Mouse (Mus musculus): Measurements from ENCODE around the gene Prmt8. TPM values are rescaled to one million over a fixed set of nuclear protein-coding genes. Genes with fewer than 3 reads are reported as not detected.

The Prmt8 gene
- polyA plus RNA-seq, 1 experiment from 2014 or later: 0.10 TPM

DNA sequence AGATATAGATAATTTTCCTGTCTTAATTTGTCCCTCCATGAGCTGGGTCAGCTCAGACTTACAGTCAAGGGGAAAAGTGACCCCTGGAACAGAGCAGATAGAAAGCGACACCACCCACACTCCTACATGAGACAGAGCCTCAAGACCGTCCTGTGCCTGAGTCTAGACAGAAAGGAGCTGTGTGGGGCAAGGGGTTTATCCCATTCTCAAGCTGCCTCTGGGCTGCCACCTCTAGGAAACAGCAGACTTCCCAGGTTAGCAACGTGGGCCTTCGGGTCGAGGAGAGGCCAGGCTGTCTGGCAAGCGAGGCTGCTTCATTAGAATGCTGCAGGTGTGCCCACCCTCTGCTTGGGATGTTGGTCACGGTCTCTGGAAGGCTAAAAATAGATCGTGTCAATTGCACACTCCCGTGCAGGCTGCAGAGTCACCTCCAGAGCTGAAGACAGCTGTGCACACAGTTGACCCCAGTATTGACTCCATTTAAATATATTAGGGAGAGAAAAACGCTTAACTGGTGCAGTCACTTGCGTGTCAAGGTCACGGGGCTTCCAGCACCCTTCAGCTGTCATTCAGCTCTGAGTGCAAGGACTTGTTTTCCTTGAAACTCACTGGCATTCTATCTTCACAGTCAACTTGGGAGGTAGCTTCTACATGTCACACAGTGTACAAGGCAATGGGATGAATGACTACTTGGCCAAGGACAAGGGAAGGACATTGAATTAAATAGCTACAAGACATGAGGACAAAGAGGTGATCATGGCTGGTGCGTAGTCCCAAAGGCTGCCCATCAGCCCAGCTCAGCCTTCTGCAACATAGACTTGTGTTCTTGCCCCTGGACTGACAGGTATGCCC is 33.9 kb downstream of the Prmt8 start:
- Histone ChIP-seq H3K4me3 (replicated peaks) (no peak overlapping the region), H3K36me3 (no peaks in the 10 kb centered on the region), H3K27me3 (no peaks in the 10 kb centered on the region), H3K4me2 (no peak overlapping the region), H3K27ac (no peak overlapping the region), H3K9ac (no peak overlapping the region), H3K4me1 (no peaks in the 10 kb centered on the region), H3K9me3 (replicated peaks) (no peaks in the 10 kb centered on the region)
- ATAC-seq (replicated peaks; ENCODE audit: low FRiP score): peak; percentile 54
- WGBS: 43% methylated on average over 13 of the region's 13 CpGs

DNA sequence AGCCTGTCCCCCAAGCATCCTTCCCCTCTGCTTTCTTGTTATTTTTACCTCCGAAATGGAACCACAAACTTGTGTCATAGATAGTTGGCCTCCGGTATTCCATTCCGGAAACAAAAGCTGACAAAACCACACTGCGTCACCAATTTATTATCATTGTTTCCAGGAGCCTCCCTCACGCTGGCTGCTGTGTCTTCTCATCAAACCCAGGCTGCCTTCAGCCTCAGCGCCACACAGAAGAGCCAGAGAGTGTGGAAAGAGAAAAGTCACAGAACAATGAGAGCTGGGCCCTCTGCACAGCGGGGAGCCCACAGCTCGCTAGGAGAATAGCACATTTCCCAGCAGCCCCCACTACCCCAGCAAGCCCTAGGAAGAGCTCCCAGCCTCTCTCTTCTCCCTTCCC is 46.1 kb downstream of the Prmt8 start:
- H3K27ac ChIP-seq: no peak overlapping the region
- H3K4me1 ChIP-seq: no peaks in the 10 kb centered on the region
- H3K36me3 ChIP-seq: no peaks in the 10 kb centered on the region
- H3K4me2 ChIP-seq: no peak overlapping the region
- ATAC-seq (replicated peaks; ENCODE audit: low FRiP score): no peak
- no peak overlapping the region for H3K4me3 ChIP-seq (replicated peaks)
- 53% methylated on average over 8 of the region's 8 CpGs for WGBS
- H3K9me3 ChIP-seq (replicated peaks): no peaks in the 10 kb centered on the region
- H3K27me3 ChIP-seq: no peaks in the 10 kb centered on the region
- H3K9ac ChIP-seq: no peak overlapping the region

- no peaks in the 10 kb centered on the region for H3K27me3 ChIP-seq
These were observed 49.4 kb downstream of the Prmt8 start for GRCm38 (mm10) chr6:127719875-127720274.

DNA sequence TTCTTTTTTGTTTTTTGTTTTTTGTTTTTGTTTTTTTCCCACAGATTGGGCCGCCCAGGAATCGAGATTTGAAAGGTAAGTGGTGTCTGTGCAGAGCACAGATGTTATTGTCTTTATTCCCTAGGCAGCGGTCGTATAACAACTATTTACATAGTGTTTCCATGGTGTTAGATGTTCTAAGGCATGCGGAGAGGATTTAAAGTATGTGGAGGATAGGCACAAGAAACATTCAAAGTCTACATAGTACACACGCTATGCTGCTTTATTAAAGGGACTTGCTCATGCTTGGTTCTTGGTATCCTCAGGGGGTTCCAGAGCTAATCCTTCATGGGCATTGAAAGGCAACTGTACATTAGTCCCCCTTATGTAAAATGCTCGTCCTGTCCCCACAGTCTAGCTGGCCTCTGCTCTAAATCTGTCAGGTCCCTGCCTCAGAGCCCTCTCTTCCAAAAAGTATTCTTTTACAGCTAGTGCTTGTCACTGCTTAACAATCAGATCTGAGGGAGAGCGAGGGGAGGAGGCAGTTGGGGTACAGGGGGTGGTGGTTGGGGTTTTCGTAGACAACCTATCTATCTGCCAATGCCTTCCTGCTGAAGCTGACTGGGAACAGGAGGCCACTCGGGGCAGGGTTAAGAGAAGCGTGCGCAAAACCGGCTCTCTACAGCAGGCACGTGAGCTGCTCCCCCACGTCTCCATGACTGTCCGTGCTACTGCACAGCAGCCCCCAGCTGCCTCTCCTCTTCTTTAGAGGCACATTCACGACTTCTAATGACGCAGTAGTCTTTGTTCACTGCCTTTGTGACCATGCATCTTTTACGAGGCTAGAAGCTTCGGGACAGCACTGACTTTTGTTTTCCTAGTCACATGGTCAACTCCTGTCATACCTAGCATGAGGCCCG is 51.8 kb downstream of the Prmt8 start:
- ATAC-seq (replicated peaks; ENCODE audit: low FRiP score): peak; percentile 81
- WGBS: 23% methylated on average over 21 of the region's 21 CpGs

More at GRCm38 (mm10) chr6:127719875-127720274, 49.4 kb downstream of the Prmt8 start:
- Histone ChIP-seq H3K9ac (no peak overlapping the region), H3K4me2 (no peak overlapping the region), H3K9me3 (replicated peaks) (no peaks in the 10 kb centered on the region), H3K4me3 (replicated peaks) (no peak overlapping the region), H3K4me1 (peaks cover 11% of the 10 kb centered on the region), H3K36me3 (no peaks in the 10 kb centered on the region), H3K27ac (no peak overlapping the region)
- no peak for ATAC-seq (replicated peaks; ENCODE audit: low FRiP score)
- WGBS: 81% methylated on average over 14 of the region's 14 CpGs

GRCm38 (mm10) chr6:127715428-127715827 is 53.8 kb downstream of the Prmt8 start:
- no peak overlapping the region for H3K9ac ChIP-seq
- WGBS: 74% methylated on average over 5 of the region's 5 CpGs
- no peak for ATAC-seq (replicated peaks; ENCODE audit: low FRiP score)
- H3K27me3 ChIP-seq: no peaks in the 10 kb centered on the region
- no peak overlapping the region for H3K4me3 ChIP-seq (replicated peaks)
- H3K27ac ChIP-seq: no peak overlapping the region
- H3K4me2 ChIP-seq: no peak overlapping the region
- no peaks in the 10 kb centered on the region for H3K9me3 ChIP-seq (replicated peaks)
- no peaks in the 10 kb centered on the region for H3K36me3 ChIP-seq
- H3K4me1 ChIP-seq: peaks cover 14% of the 10 kb centered on the region

More for the DNA sequence above, 51.8 kb downstream of the Prmt8 start:
- Histone ChIP-seq H3K9ac (no peak overlapping the region), H3K4me3 (replicated peaks) (no peak overlapping the region), H3K9me3 (replicated peaks) (no peaks in the 10 kb centered on the region), H3K4me1 (peaks cover 14% of the 10 kb centered on the region), H3K36me3 (no peaks in the 10 kb centered on the region), H3K4me2 (peak overlapping the region; percentile 45), H3K27ac (peak overlapping the region; percentile 45; the same call in 1 of the 2 replicates), H3K27me3 (no peaks in the 10 kb centered on the region)

DNA sequence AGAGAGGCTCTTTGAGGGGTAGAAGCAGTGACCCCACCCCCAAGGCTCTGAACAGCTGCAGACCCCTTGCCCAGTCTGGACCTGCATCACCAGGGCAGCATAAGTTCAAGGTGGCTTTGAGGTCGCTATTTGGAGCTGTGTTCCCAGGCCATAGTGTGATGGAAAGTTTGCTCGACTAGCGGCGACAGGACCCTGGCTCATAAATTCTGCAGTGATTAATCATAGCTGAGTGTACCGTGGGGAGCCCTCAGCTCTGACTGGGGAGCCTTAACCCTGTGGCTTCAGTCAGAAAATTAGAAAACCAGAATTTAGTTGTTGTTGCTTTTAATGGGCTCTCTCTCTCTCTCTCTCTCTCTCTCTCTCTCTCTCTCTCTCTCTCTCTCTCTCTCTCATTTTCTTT is 54.4 kb downstream of the Prmt8 start:
- no peak for ATAC-seq (replicated peaks; ENCODE audit: low FRiP score)
- Histone ChIP-seq H3K4me3 (replicated peaks) (no peak overlapping the region), H3K9ac (no peak overlapping the region), H3K4me1 (peaks cover 14% of the 10 kb centered on the region), H3K4me2 (no peak overlapping the region), H3K27me3 (no peaks in the 10 kb centered on the region), H3K36me3 (no peaks in the 10 kb centered on the region), H3K27ac (no peak overlapping the region), H3K9me3 (replicated peaks) (no peaks in the 10 kb centered on the region)
- 18% methylated on average over 5 of the region's 5 CpGs for WGBS

- H3K4me2 ChIP-seq: no peak overlapping the region
- H3K27ac ChIP-seq: peak overlapping the region; percentile 33; the same call in 1 of the 2 replicates
- H3K36me3 ChIP-seq: no peaks in the 10 kb centered on the region
- H3K4me3 ChIP-seq (replicated peaks): no peak overlapping the region
- WGBS: 33% methylated on average over 1 of the region's 1 CpGs
- 0 out of 2 replicates have a peak, but pooled peaks have one; percentile 54 for ATAC-seq (replicated peaks; ENCODE audit: low FRiP score)
- no peaks in the 10 kb centered on the region for H3K27me3 ChIP-seq
- no peaks in the 10 kb centered on the region for H3K9me3 ChIP-seq (replicated peaks)
- peaks cover 8% of the 10 kb centered on the region for H3K4me1 ChIP-seq
- H3K9ac ChIP-seq: no peak overlapping the region
These were observed 61.0 kb downstream of the Prmt8 start for GRCm38 (mm10) chr6:127708218-127708628.

DNA sequence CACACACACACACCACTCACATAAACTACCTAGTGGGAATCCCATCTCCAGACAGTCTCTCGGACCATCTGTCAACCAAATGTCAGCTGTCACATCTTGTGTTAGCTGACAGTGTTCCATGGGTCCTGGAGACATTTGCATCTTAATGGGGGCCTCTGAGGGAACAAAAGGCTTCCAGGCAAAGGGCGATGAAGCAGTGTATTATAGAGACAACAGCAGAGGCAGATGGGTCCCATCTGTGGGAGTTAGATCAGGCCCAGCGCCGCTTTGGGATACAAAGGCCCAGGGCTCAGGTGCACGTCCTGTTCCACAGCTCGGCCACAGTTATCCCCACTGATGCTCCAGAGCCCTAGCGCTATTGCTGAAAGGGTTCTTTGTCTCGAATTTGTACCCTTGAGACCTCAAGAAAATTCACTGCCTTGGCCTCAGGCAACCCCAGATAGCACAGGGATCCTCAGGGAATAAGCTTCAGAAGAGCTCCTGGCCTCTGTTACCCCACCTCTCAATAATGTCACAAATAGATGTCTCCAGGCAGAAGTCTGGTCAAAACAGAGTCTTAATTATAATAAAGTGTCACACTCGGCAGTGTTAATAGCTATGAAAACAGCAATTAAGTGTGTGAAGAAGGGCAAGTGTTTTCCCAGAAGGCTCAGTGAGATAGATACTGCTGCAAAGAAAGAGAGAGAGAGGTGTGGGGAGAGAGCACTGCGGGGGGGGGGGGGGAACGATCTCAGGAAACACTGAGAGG is 68.1 kb downstream of the Prmt8 start:
- no peaks in the 10 kb centered on the region for H3K36me3 ChIP-seq
- no peaks in the 10 kb centered on the region for H3K27me3 ChIP-seq
- no peak for ATAC-seq (replicated peaks; ENCODE audit: low FRiP score)
- no peaks in the 10 kb centered on the region for H3K9me3 ChIP-seq (replicated peaks)
- WGBS: 40% methylated on average over 11 of the region's 11 CpGs
- no peak overlapping the region for H3K9ac ChIP-seq
- no peak overlapping the region for H3K4me2 ChIP-seq
- H3K27ac ChIP-seq: no peak overlapping the region
- H3K4me1 ChIP-seq: no peaks in the 10 kb centered on the region
- H3K4me3 ChIP-seq (replicated peaks): no peak overlapping the region

GRCm38 (mm10) chr6:127693681-127694080 is 75.6 kb downstream of the Prmt8 start:
- Histone ChIP-seq H3K4me2 (no peak overlapping the region), H3K9me3 (replicated peaks) (no peaks in the 10 kb centered on the region), H3K27ac (no peak overlapping the region), H3K4me1 (peaks cover 6% of the 10 kb centered on the region; the same call in 1 of the 2 replicates), H3K4me3 (replicated peaks) (no peak overlapping the region), H3K9ac (no peak overlapping the region), H3K27me3 (no peaks in the 10 kb centered on the region), H3K36me3 (no peaks in the 10 kb centered on the region)
- 90% methylated on average over 7 of the region's 7 CpGs for WGBS
- ATAC-seq (replicated peaks; ENCODE audit: low FRiP score): no peak

GRCm38 (mm10) chr6:127692298-127692697 is 77.0 kb downstream of the Prmt8 start:
- ATAC-seq (replicated peaks; ENCODE audit: low FRiP score): no peak
- no peak overlapping the region for H3K4me3 ChIP-seq (replicated peaks)
- H3K9me3 ChIP-seq (replicated peaks): no peaks in the 10 kb centered on the region
- peaks cover 6% of the 10 kb centered on the region; the same call in 1 of the 2 replicates for H3K4me1 ChIP-seq
- WGBS: 55% methylated on average over 7 of the region's 7 CpGs
- no peaks in the 10 kb centered on the region for H3K27me3 ChIP-seq
- no peak overlapping the region for H3K4me2 ChIP-seq
- H3K27ac ChIP-seq: no peak overlapping the region
- H3K9ac ChIP-seq: no peak overlapping the region
- H3K36me3 ChIP-seq: no peaks in the 10 kb centered on the region

GRCm38 (mm10) chr6:127687181-127687860 is 82.0 kb downstream of the Prmt8 start:
- WGBS: 88% methylated on average over 6 of the region's 6 CpGs

More at GRCm38 (mm10) chr6:127687181-127687860, 82.0 kb downstream of the Prmt8 start:
- Histone ChIP-seq H3K9me3 (replicated peaks) (no peaks in the 10 kb centered on the region), H3K9ac (no peak overlapping the region), H3K4me1 (peaks cover 3% of the 10 kb centered on the region; the same call in 1 of the 2 replicates), H3K27ac (no peak overlapping the region), H3K27me3 (no peaks in the 10 kb centered on the region), H3K4me3 (replicated peaks) (no peak overlapping the region), H3K4me2 (no peak overlapping the region), H3K36me3 (no peaks in the 10 kb centered on the region)
- no peak for ATAC-seq (replicated peaks; ENCODE audit: low FRiP score)
